Comparison of ENCODE assay signal across 8 mouse cellular contexts in genomic region chr8:88755175-88755791, GRCm38 (mm10). TPM values are rescaled to one million over a fixed set of nuclear protein-coding genes. Genes with fewer than 3 reads are reported as not detected.
DNase-seq lines count a peak whose midpoint lies in the region; ATAC-seq and TF ChIP-seq lines count a peak whose summit lies in the region.

No protein-coding gene starts in this region.

- H3K27me3 ChIP-seq in embryonic facial prominence, embryonic 10.5 days (replicated peaks; ENCODE audit: low read depth, poor library complexity, severe bottlenecking): peaks cover 15% of the 10 kb centered on the region; the same call in 1 of the 2 replicates
- H3K27me3 ChIP-seq in intestine, postnatal 0 days (replicated peaks; ENCODE audit: control insufficient read depth, insufficient read depth, low read length): no peaks in the 10 kb centered on the region
- H3K27me3 ChIP-seq in midbrain, embryonic 11.5 days (ENCODE audit: control insufficient read depth, insufficient read depth, low read length): no peaks in the 10 kb centered on the region

- H3K36me3 ChIP-seq in embryonic facial prominence, embryonic 10.5 days (replicated peaks): no peaks in the 10 kb centered on the region
- no peaks in the 10 kb centered on the region; the same call in 1 of the 2 replicates for H3K36me3 ChIP-seq in intestine, postnatal 0 days (ENCODE audit: control insufficient read depth, insufficient read depth)
- H3K36me3 ChIP-seq in midbrain, embryonic 11.5 days (ENCODE audit: control insufficient read depth, insufficient read depth, low read length): no peaks in the 10 kb centered on the region

- H3K4me2 ChIP-seq in intestine, postnatal 0 days (replicated peaks; ENCODE audit: low read depth): peak overlapping the region; percentile 43
- H3K4me2 ChIP-seq in midbrain, embryonic 11.5 days: peak overlapping the region; percentile 16; the same call in 1 of the 2 replicates

- 3% methylated on average over 14 of the region's 14 CpGs for WGBS in embryonic facial prominence, embryonic 10.5 days
- WGBS in intestine, postnatal 0 days: 2% methylated on average over 14 of the region's 14 CpGs
- WGBS in midbrain, embryonic 11.5 days: 1% methylated on average over 14 of the region's 14 CpGs

- H3K4me1 ChIP-seq in embryonic facial prominence, embryonic 10.5 days: 0 out of 2 replicates have a peak, but pooled peaks cover 3% of the 10 kb centered on the region
- H3K4me1 ChIP-seq in intestine, postnatal 0 days (replicated peaks; ENCODE audit: control insufficient read depth, insufficient read depth, low read length): no peaks in the 10 kb centered on the region
- H3K4me1 ChIP-seq in midbrain, embryonic 11.5 days (ENCODE audit: control insufficient read depth, insufficient read depth, low read length): no peaks in the 10 kb centered on the region

- peak; percentile 85 for TF ChIP-seq CTCF in intestine, postnatal 0 days (IDR thresholded peaks at IDR 0.05; ENCODE audit: low read depth)

- H3K4me3 ChIP-seq in embryonic facial prominence, embryonic 10.5 days: no peak overlapping the region
- H3K4me3 ChIP-seq in intestine, postnatal 0 days (ENCODE audit: low read depth, low read length): no peak overlapping the region
- H3K4me3 ChIP-seq in midbrain, embryonic 11.5 days (ENCODE audit: low read depth, low read length): no peak overlapping the region

- ATAC-seq in granulocyte monocyte progenitor cell, adult 5-6 weeks (replicated peaks; ENCODE audit: poor library complexity, severe bottlenecking): peak; percentile 89
- ATAC-seq in intestine, postnatal 0 days: peak; percentile 74
- peak; percentile 64 for ATAC-seq in midbrain, embryonic 11.5 days (ENCODE audit: low FRiP score)

- DNase-seq in adrenal gland, postnatal 10 days: peak; percentile 87
- peak; percentile 84 for DNase-seq in embryonic facial prominence, embryonic 10.5 days (ENCODE audit: low spot score)
- DNase-seq in left cerebral cortex, postnatal 36 days (ENCODE audit: low spot score in 2 of 2): peak; percentile 85 to 90
- DNase-seq in midbrain, embryonic 11.5 days (ENCODE audit: low spot score, missing footprints): peak; percentile 99
- DNase-seq in right cerebral cortex, postnatal 4 days: peak; percentile 90
- peak; percentile 74 for DNase-seq in yolk sac, embryonic 10.5 days (ENCODE audit: low spot score)

- no peak overlapping the region for H3K27ac ChIP-seq in embryonic facial prominence, embryonic 10.5 days (replicated peaks)
- no peak overlapping the region for H3K27ac ChIP-seq in intestine, postnatal 0 days (ENCODE audit: low read depth, low read length)
- no peak overlapping the region for H3K27ac ChIP-seq in midbrain, embryonic 11.5 days (ENCODE audit: low read depth, low read length)

- no peaks in the 10 kb centered on the region for H3K9me3 ChIP-seq in embryonic facial prominence, embryonic 10.5 days
- H3K9me3 ChIP-seq in intestine, postnatal 0 days (ENCODE audit: control insufficient read depth): no peaks in the 10 kb centered on the region
- H3K9me3 ChIP-seq in midbrain, embryonic 11.5 days (ENCODE audit: control insufficient read depth, low read length): no peaks in the 10 kb centered on the region

- H3K9ac ChIP-seq in intestine, postnatal 0 days (ENCODE audit: low read depth, low read length): no peak overlapping the region
- H3K9ac ChIP-seq in midbrain, embryonic 11.5 days (ENCODE audit: low read length): no peak overlapping the region

- intact Hi-C loops in left cerebral cortex, postnatal 36 days (cut with DNase I): loop anchor here (2.0 to 5.0 kb wide), 2 partner anchors 393 to 1030 kb away; partner anchors contain the start of gene Brd7

RNA-seq across cellular contexts. Expression of gene Cyld, which starts 58.5 kb away (rescaled TPM):
- total RNA-seq in adrenal gland, postnatal 10 days (2021): 10 to 100 TPM; 26.7 to 31.7 TPM
- 10.5 and 11.2 TPM in 2 replicates for polyA plus RNA-seq in embryonic facial prominence, embryonic 10.5 days (2016; fragmentation: Nextera tagmentation; extraction: Ambion mirVana)
- 26.9 and 30.2 TPM in 2 replicates for total RNA-seq in granulocyte monocyte progenitor cell, adult 5-6 weeks (2014; fragmentation: Nextera tagmentation)
- 31.1 and 35.8 TPM in 2 replicates for total RNA-seq in granulocyte monocyte progenitor cell, adult 5-6 weeks (2017)
- 9.3 and 11.5 TPM in 2 replicates for polyA plus RNA-seq in intestine, postnatal 0 days (2015; fragmentation: Nextera tagmentation; extraction: Ambion mirVana)
- 100 to 1,000 TPM in 1 of 2 experiments, 10 to 100 TPM in 1; 91.2 to 111 TPM for total RNA-seq in left cerebral cortex, postnatal 36 days (2021)
- 13.5 and 14.4 TPM in 2 replicates for polyA plus RNA-seq in midbrain, embryonic 11.5 days (2014; fragmentation: Nextera tagmentation; extraction: Ambion mirVana)
